Mouse (Mus musculus): ENCODE results near the gene Lamc2. TPM values are rescaled to one million over a fixed set of nuclear protein-coding genes. Genes with fewer than 3 reads are reported as not detected.

Lamc2 gene
- polyA plus RNA-seq, 1 experiment from 2014 or later: 0.92 TPM

GRCm38 (mm10) chr1:153098586-153098985 lies 87.7 kb downstream of the Lamc2 start:
- Histone ChIP-seq H3K9me3 (no peaks in the 10 kb centered on the region), H3K27me3 (no peaks in the 10 kb centered on the region), H3K27ac (replicated peaks) (0 out of 2 replicates have a peak overlapping the region, but pooled peaks have one; percentile 13), H3K4me1 (replicated peaks) (peaks cover 13% of the 10 kb centered on the region), H3K9ac (no peak overlapping the region), H3K36me3 (peaks cover 15% of the 10 kb centered on the region; the same call in 1 of the 2 replicates), H3K4me3 (no peak overlapping the region), H3K4me2 (no peak overlapping the region)
- ATAC-seq (ENCODE audit: low read depth): no peak
- WGBS: 30% methylated on average over 11 of the region's 11 CpGs

DNA sequence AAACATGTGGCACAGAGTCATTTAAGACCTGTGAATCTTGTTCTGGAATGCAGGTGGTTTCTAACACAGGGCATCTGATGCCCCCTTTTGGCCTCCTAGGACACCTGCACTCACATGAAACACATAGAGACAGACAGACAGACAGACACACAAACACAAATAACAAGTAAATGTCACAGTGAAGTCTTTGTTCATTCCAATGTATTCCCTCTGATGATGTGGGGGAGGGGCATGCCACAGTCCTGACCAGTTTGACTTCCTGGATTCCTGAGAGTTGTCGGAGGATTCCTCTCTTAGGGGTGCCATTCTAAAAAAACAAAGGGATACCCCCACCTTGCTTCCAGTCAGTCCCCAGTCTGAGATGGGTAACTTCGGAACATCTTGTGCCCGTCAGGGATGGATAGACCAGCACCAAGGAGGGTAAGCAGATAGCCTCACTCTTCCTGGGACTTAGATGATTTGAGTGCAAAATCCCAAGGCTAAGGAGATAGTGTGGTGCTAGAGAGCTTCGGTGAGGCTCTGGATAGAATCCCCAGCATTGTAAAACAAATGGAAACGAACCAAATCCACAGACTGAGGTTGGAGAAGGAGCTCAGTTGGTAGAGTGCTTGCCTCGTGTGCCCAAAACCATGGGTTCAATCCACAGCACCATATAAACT lies 89.1 kb downstream of the Lamc2 start:
- Histone ChIP-seq H3K9me3 (no peaks in the 10 kb centered on the region), H3K36me3 (peaks cover 15% of the 10 kb centered on the region; the same call in 1 of the 2 replicates), H3K4me1 (replicated peaks) (peaks cover 20% of the 10 kb centered on the region), H3K4me3 (no peak overlapping the region), H3K9ac (no peak overlapping the region), H3K27me3 (no peaks in the 10 kb centered on the region; the same call in 1 of the 2 replicates), H3K27ac (replicated peaks) (no peak overlapping the region), H3K4me2 (no peak overlapping the region)
- no peak for ATAC-seq (ENCODE audit: low read depth)
- WGBS: 90% methylated on average over 6 of the region's 6 CpGs

GRCm38 (mm10) chr1:153095826-153096727 lies 90.2 kb downstream of the Lamc2 start:
- H3K27ac ChIP-seq (replicated peaks): no peak overlapping the region
- peaks cover 15% of the 10 kb centered on the region; the same call in 1 of the 2 replicates for H3K36me3 ChIP-seq
- H3K4me3 ChIP-seq: no peak overlapping the region
- no peak for ATAC-seq (ENCODE audit: low read depth)
- H3K27me3 ChIP-seq: no peaks in the 10 kb centered on the region; the same call in 1 of the 2 replicates
- 24% methylated on average over 16 of the region's 16 CpGs for WGBS
- H3K9ac ChIP-seq: no peak overlapping the region
- no peaks in the 10 kb centered on the region for H3K9me3 ChIP-seq
- H3K4me2 ChIP-seq: no peak overlapping the region
- peaks cover 20% of the 10 kb centered on the region for H3K4me1 ChIP-seq (replicated peaks)

DNA sequence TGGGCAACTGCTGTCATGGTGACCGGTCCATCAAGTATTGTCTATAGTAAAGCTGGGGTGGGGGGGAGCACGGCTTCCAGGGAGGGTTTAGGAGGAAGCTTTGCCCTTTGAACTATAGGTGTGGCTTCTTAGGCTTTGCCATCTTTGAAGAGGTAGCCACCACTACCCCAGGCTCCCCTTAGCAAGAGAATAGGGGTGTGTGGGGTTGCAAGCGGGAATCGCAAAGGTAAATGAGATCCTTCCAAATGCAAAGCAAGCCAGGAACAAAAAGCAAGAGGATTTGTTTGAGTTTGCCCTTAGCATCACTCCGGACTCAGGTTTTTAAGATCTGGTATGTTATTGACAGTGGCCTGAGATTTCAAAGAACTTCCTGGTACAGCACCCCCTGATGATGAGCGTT lies 90.9 kb downstream of the Lamc2 start:
- Histone ChIP-seq H3K27me3 (no peaks in the 10 kb centered on the region; the same call in 1 of the 2 replicates), H3K9ac (no peak overlapping the region), H3K27ac (replicated peaks) (no peak overlapping the region), H3K4me3 (no peak overlapping the region), H3K9me3 (no peaks in the 10 kb centered on the region), H3K4me2 (no peak overlapping the region), H3K36me3 (peaks cover 21% of the 10 kb centered on the region; the same call in 1 of the 2 replicates), H3K4me1 (replicated peaks) (peaks cover 20% of the 10 kb centered on the region)
- no peak for ATAC-seq (ENCODE audit: low read depth)
- WGBS: 56% methylated on average over 6 of the region's 6 CpGs

- no peak for ATAC-seq (ENCODE audit: low read depth)
- H3K27ac ChIP-seq (replicated peaks): no peak overlapping the region
- no peak overlapping the region for H3K4me2 ChIP-seq
- 36% methylated on average over 12 of the region's 12 CpGs for WGBS
- peaks cover 29% of the 10 kb centered on the region; the same call in 1 of the 2 replicates for H3K36me3 ChIP-seq
- no peak overlapping the region for H3K4me3 ChIP-seq
- H3K4me1 ChIP-seq (replicated peaks): peaks cover 20% of the 10 kb centered on the region
- H3K9ac ChIP-seq: no peak overlapping the region
- no peaks in the 10 kb centered on the region for H3K9me3 ChIP-seq
- H3K27me3 ChIP-seq: no peaks in the 10 kb centered on the region; the same call in 1 of the 2 replicates
These were observed 91.8 kb downstream of the Lamc2 start for GRCm38 (mm10) chr1:153094226-153095076.

DNA sequence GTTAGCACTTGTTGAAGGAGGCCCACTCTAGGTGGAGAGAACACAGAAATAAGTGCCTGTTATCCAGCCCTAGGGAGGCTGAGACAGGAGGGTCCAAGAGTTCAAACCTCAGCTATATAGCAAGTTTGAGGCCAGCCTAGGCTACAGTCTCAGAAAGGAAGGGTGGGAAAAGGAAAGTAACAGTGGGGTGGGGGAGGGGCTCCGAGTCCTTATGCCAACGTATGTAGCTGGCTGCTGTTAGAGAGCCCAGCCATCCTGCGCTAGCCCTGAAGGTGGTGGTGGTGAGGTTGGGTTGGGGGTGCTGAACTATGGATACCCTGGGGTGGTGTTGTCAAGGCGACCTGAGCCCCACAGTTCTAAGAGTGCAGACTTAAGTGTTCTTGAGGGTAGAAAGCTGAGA lies 92.7 kb downstream of the Lamc2 start:
- no peaks in the 10 kb centered on the region; the same call in 1 of the 2 replicates for H3K27me3 ChIP-seq
- H3K4me2 ChIP-seq: no peak overlapping the region
- no peak for ATAC-seq (ENCODE audit: low read depth)
- H3K4me3 ChIP-seq: no peak overlapping the region
- H3K27ac ChIP-seq (replicated peaks): no peak overlapping the region
- WGBS: 73% methylated on average over 4 of the region's 4 CpGs
- H3K36me3 ChIP-seq: peaks cover 33% of the 10 kb centered on the region
- H3K9ac ChIP-seq: no peak overlapping the region
- H3K9me3 ChIP-seq: no peaks in the 10 kb centered on the region
- H3K4me1 ChIP-seq (replicated peaks): peaks cover 20% of the 10 kb centered on the region

DNA sequence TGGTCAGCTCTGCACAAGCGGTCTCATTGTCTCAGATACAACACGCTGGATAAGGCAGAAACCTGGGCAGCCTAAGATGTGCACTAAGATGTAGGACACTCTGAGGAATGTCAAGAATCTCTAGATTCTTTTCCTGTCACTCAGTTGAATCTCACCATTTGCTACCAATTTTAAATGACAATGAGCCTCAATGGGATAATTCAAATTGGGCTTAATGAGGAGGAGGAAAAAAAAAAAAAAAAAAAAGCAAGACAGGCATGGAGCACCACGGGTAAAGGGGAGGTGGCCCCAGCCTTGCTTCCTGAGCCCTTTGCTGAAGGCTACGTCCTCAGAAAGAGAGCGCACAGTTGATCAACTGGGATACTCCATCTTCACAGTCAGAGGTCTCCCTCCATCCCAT lies 93.1 kb downstream of the Lamc2 start:
- Histone ChIP-seq H3K4me1 (replicated peaks) (peaks cover 20% of the 10 kb centered on the region), H3K9ac (no peak overlapping the region), H3K4me2 (no peak overlapping the region), H3K36me3 (peaks cover 31% of the 10 kb centered on the region), H3K4me3 (no peak overlapping the region), H3K27me3 (no peaks in the 10 kb centered on the region; the same call in 1 of the 2 replicates), H3K27ac (replicated peaks) (no peak overlapping the region), H3K9me3 (no peaks in the 10 kb centered on the region)
- ATAC-seq (ENCODE audit: low read depth): no peak
- 64% methylated on average over 5 of the region's 5 CpGs for WGBS

DNA sequence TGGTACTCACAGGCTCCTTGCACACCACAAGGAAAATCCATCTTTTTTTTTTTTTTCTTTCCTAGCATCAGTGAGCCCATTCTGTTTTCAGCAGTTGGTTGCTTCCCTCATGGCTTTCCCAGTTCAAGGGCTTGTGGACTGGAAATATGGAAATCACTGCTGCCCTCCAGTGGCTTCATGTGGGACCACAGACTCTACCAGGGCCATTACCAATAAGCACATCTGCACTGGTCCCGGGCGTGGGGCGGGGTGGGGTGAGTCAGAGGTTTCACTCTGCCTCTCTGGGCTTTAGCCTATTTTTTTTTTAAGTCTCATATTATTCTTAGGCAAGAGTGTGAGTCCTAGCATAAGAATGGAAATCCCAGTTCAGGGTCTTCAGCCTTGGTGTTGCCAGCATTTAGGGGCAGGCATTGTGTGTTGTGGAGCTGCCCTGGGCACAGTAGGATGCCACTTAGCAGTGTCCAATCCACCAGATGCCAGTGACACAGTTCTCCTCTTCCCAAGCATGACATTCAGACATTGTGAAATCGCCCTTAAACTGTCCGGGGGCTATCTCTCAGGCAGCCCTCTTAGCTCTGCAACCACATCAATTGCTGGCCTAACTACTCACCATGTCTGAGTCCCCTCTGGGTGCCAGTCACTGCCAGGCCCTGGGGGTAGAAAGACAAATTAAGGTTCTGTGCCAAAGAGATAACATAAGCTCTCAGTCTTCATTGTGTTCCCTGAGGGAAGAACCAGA lies 93.8 kb downstream of the Lamc2 start:
- H3K9me3 ChIP-seq: no peaks in the 10 kb centered on the region
- H3K9ac ChIP-seq: no peak overlapping the region
- H3K27ac ChIP-seq (replicated peaks): 0 out of 2 replicates have a peak overlapping the region, but pooled peaks have one; percentile 29
- H3K27me3 ChIP-seq: no peaks in the 10 kb centered on the region; the same call in 1 of the 2 replicates
- peaks cover 20% of the 10 kb centered on the region for H3K4me1 ChIP-seq (replicated peaks)
- no peak overlapping the region for H3K4me2 ChIP-seq
- peak; percentile 57 for ATAC-seq (ENCODE audit: low read depth)
- H3K4me3 ChIP-seq: no peak overlapping the region
- peaks cover 33% of the 10 kb centered on the region for H3K36me3 ChIP-seq
- WGBS: 53% methylated on average over 5 of the region's 5 CpGs

- Histone ChIP-seq H3K9me3 (no peaks in the 10 kb centered on the region), H3K4me1 (replicated peaks) (peaks cover 20% of the 10 kb centered on the region), H3K9ac (no peak overlapping the region), H3K36me3 (peaks cover 34% of the 10 kb centered on the region), H3K27ac (replicated peaks) (peak overlapping the region; percentile 29; the same call in 1 of the 2 replicates), H3K27me3 (no peaks in the 10 kb centered on the region; the same call in 1 of the 2 replicates), H3K4me3 (no peak overlapping the region), H3K4me2 (no peak overlapping the region)
- WGBS: 39% methylated on average over 9 of the region's 9 CpGs
- peak; percentile 52 for ATAC-seq (ENCODE audit: low read depth)
These were observed 94.6 kb downstream of the Lamc2 start for GRCm38 (mm10) chr1:153091438-153092236.

DNA sequence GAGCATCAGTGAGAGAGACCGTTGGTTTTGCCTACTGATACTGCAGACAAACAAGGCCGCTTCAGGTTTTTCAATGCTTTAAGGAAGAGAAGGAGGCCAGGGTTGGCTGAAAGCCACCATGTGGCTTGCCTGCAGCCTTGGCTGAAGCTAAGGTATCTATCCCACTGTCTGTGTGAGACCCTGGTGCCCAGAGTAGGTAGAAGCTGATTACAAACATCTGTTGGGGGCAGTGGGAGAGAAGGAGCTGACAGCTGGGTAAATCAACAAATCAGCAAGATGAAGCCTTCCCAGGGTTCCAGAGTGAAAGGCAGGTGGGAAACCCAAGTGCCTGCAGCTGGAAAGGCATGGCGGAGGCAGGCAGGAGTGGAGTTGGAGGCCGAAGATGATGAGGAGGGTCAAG lies 95.4 kb downstream of the Lamc2 start:
- Histone ChIP-seq H3K27ac (replicated peaks) (no peak overlapping the region), H3K27me3 (no peaks in the 10 kb centered on the region; the same call in 1 of the 2 replicates), H3K4me1 (replicated peaks) (peaks cover 15% of the 10 kb centered on the region), H3K9me3 (no peaks in the 10 kb centered on the region), H3K4me3 (no peak overlapping the region), H3K36me3 (peaks cover 40% of the 10 kb centered on the region), H3K9ac (no peak overlapping the region), H3K4me2 (no peak overlapping the region)
- no peak for ATAC-seq (ENCODE audit: low read depth)
- WGBS: 89% methylated on average over 4 of the region's 4 CpGs
